Mouse (Mus musculus) ES-Bruce4 (cell line): ENCODE measurements around the gene Snd1.

ENCODE experiments used
- CTCF ChIP-seq: IDR thresholded peaks from one replicate; pipeline ENCODE4 v1.8.1; 2011; ENCODE audit warnings: low read depth, low read length
- EP300 ChIP-seq: IDR thresholded peaks from 2 replicates; pipeline ENCODE4 v1.6.1; 2011; ENCODE audit warnings: low read depth, low read length; ENCODE audit not compliant: insufficient read depth
- POLR2A ChIP-seq: IDR thresholded peaks from one replicate; pipeline ENCODE4 v1.8.1; 2011; ENCODE audit warnings: low read length; ENCODE audit not compliant: insufficient read depth

- TF ChIP-seq CTCF (no peak), POLR2A (no peak), EP300 (no peak)
These were observed 3.5 kb upstream of the Snd1 start for GRCm38 (mm10) chr6:28471284-28472035.
